Mouse (Mus musculus): ENCODE measurements around the gene Meis1.

GRCm38 (mm10) chr11:18944209-18944608 lies 74.6 kb downstream of the Meis1 start:
- TF ChIP-seq CTCF (conservative IDR thresholded peaks at IDR 0.05; ENCODE audit: low read length) (no peak), NANOG (IDR thresholded peaks at IDR 0.05; ENCODE audit: borderline replicate concordance, low read length) (no peak), POU5F1 (IDR thresholded peaks at IDR 0.05; ENCODE audit: borderline replicate concordance, low read length) (no peak)

Data from E14TG2a.4 (cell line).